ENCODE assay signal across 29 mouse cellular contexts in the genomic region with DNA sequence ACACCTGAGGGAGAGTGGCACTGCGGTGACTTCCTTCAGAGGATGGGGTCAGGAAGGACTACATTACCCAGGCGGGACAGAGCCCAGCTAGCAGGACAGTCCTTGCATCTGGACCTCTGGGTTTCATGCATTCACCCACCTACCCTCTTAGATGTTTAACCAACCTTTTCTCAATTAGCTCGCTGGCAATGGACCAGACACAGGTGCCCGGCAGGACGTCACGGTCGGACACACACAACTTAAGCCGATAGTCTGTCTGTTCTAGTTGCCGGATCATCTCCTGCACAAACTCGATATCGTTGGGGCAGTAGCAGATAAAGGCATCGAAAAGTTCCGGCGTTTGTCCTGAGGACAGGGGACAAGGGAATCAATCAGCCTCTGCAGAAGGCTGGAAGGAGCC. TPM values are rescaled to one million over a fixed set of nuclear protein-coding genes. Genes with fewer than 3 reads are reported as not detected.
DNase-seq lines count a peak whose midpoint lies in the region; ATAC-seq and TF ChIP-seq lines count a peak whose summit lies in the region.
"Had no signal": no experiment of that assay in that cellular context is flagged by ENCODE, and none has a peak within 500 bp of the region (broad histone marks: within the 10 kb centered on the region; RNA-seq: fewer than 3 reads in every experiment).

No protein-coding gene starts in this region.

- H3K9ac ChIP-seq in forebrain, embryonic 11.5 days (ENCODE audit: low read length), result no peak overlapping the region
- no peak overlapping the region for H3K9ac ChIP-seq in forebrain, embryonic 16.5 days (replicated peaks; ENCODE audit: low read depth, low read length)
- H3K9ac ChIP-seq in kidney, embryonic 16.5 days (replicated peaks; ENCODE audit: low read length), result no peak overlapping the region
- no peak overlapping the region for H3K9ac ChIP-seq in midbrain, embryonic 11.5 days (ENCODE audit: low read length)
- no peak overlapping the region for H3K9ac ChIP-seq in midbrain, embryonic 15.5 days
- H3K9ac ChIP-seq: embryonic facial prominence, embryonic 13.5 days; forebrain, postnatal 0 days; heart, embryonic 15.5 days; hindbrain, embryonic 13.5 days had no signal

- no peak for ATAC-seq in forebrain, embryonic 11.5 days (replicated peaks; ENCODE audit: low FRiP score)
- ATAC-seq in forebrain, embryonic 16.5 days, result no peak
- ATAC-seq in kidney, embryonic 16.5 days (ENCODE audit: low FRiP score, low TSS enrichment), result no peak
- no peak for ATAC-seq in midbrain, embryonic 11.5 days (ENCODE audit: low FRiP score)
- no peak for ATAC-seq in midbrain, embryonic 15.5 days (replicated peaks)
- ATAC-seq: activated CD4-positive, CD25-positive, alpha-beta regulatory T cell, adult 4 months; forebrain, embryonic 13.5 days; forebrain, postnatal 0 days; hindbrain, embryonic 16.5 days had no signal

- DNase-seq in forebrain, embryonic 11.5 days (ENCODE audit: low spot score), result peak; percentile 46
- DNase-seq in kidney, adult 2 months, result peak; percentile 52
- peak; percentile 39 to 42 for DNase-seq in kidney, postnatal 25 days
- DNase-seq in kidney, adult 8-10 months, result no peak
- DNase-seq in midbrain, embryonic 11.5 days (ENCODE audit: low spot score, missing footprints), result peak; percentile 47
- DNase-seq: adrenal gland, adult 8-10 months; adrenal gland, postnatal 25 days; cerebellum, adult 11-12 months; cerebellum, adult 8-10 months; cerebellum, postnatal 36 days; embryo, embryonic 11 days; forebrain, postnatal 0 days; gastrocnemius, postnatal 36 days; heart, postnatal 10 days; heart, postnatal 36 days had no signal

- H3K9me3 ChIP-seq in forebrain, embryonic 11.5 days (ENCODE audit: control insufficient read depth, low read length), result no peaks in the 10 kb centered on the region
- H3K9me3 ChIP-seq in forebrain, embryonic 16.5 days (ENCODE audit: control insufficient read depth, low read length), result no peaks in the 10 kb centered on the region
- H3K9me3 ChIP-seq in kidney, embryonic 16.5 days (ENCODE audit: low read length), result no peaks in the 10 kb centered on the region
- no peaks in the 10 kb centered on the region for H3K9me3 ChIP-seq in midbrain, embryonic 11.5 days (ENCODE audit: control insufficient read depth, low read length)
- H3K9me3 ChIP-seq in midbrain, embryonic 15.5 days, result no peaks in the 10 kb centered on the region
- H3K9me3 ChIP-seq: embryonic facial prominence, embryonic 10.5 days; embryonic facial prominence, embryonic 13.5 days; forebrain, embryonic 13.5 days; heart, embryonic 15.5 days; hindbrain, embryonic 10.5 days; hindbrain, embryonic 13.5 days had no signal

- no peak for TF ChIP-seq POLR2A in kidney, adult 2 months (IDR thresholded peaks at IDR 0.05; ENCODE audit: low read depth, low read length)

- TF ChIP-seq CTCF in kidney, adult 2 months (conservative IDR thresholded peaks at IDR 0.05; ENCODE audit: insufficient read depth, insufficient read length, low read depth, low read length), result no peak

- no peak overlapping the region for H3K4me2 ChIP-seq in forebrain, embryonic 11.5 days (ENCODE audit: low read depth, low read length, severe bottlenecking)
- H3K4me2 ChIP-seq in forebrain, embryonic 16.5 days (ENCODE audit: low read length), result no peak overlapping the region
- H3K4me2 ChIP-seq in kidney, embryonic 16.5 days (replicated peaks; ENCODE audit: low read depth, low read length), result no peak overlapping the region
- H3K4me2 ChIP-seq in midbrain, embryonic 11.5 days, result no peak overlapping the region
- H3K4me2 ChIP-seq in midbrain, embryonic 15.5 days, result no peak overlapping the region
- H3K4me2 ChIP-seq: embryonic facial prominence, embryonic 13.5 days; forebrain, embryonic 13.5 days; heart, embryonic 11.5 days; heart, embryonic 15.5 days; hindbrain, embryonic 13.5 days had no signal

- H3K4me3 ChIP-seq in forebrain, embryonic 11.5 days (ENCODE audit: low read depth, low read length), result no peak overlapping the region
- H3K4me3 ChIP-seq in forebrain, embryonic 16.5 days (replicated peaks; ENCODE audit: low read length), result no peak overlapping the region
- no peak overlapping the region for H3K4me3 ChIP-seq in kidney, adult 2 months (ENCODE audit: insufficient read depth, low read depth, low read length)
- no peak overlapping the region for H3K4me3 ChIP-seq in kidney, embryonic 16.5 days (ENCODE audit: low read length)
- no peak overlapping the region for H3K4me3 ChIP-seq in midbrain, embryonic 11.5 days (ENCODE audit: low read depth, low read length)
- H3K4me3 ChIP-seq in midbrain, embryonic 15.5 days, result no peak overlapping the region
- H3K4me3 ChIP-seq: embryonic facial prominence, embryonic 10.5 days; embryonic facial prominence, embryonic 13.5 days; erythroblast, embryonic 14.5 days; forebrain, embryonic 13.5 days; heart, embryonic 15.5 days; hindbrain, embryonic 10.5 days; hindbrain, embryonic 13.5 days had no signal

- H3K36me3 ChIP-seq in forebrain, embryonic 11.5 days (ENCODE audit: control insufficient read depth, insufficient read depth, low read length), result no peaks in the 10 kb centered on the region
- H3K36me3 ChIP-seq in forebrain, embryonic 16.5 days (ENCODE audit: control insufficient read depth, insufficient read depth), result no peaks in the 10 kb centered on the region
- no peaks in the 10 kb centered on the region for H3K36me3 ChIP-seq in kidney, adult 2 months (ENCODE audit: control insufficient read depth, insufficient read depth, low read length)
- H3K36me3 ChIP-seq in kidney, embryonic 16.5 days (ENCODE audit: insufficient read depth, low read length), result no peaks in the 10 kb centered on the region
- no peaks in the 10 kb centered on the region for H3K36me3 ChIP-seq in midbrain, embryonic 11.5 days (ENCODE audit: control insufficient read depth, insufficient read depth, low read length)
- no peaks in the 10 kb centered on the region for H3K36me3 ChIP-seq in midbrain, embryonic 15.5 days (replicated peaks)
- H3K36me3 ChIP-seq: hindbrain, embryonic 13.5 days had no signal

- no peak overlapping the region for H3K27ac ChIP-seq in forebrain, embryonic 11.5 days (ENCODE audit: low read depth, low read length)
- no peak overlapping the region for H3K27ac ChIP-seq in forebrain, embryonic 16.5 days (ENCODE audit: low read length)
- H3K27ac ChIP-seq in kidney, adult 2 months (ENCODE audit: insufficient read depth, low read depth, low read length), result no peak overlapping the region
- H3K27ac ChIP-seq in kidney, embryonic 16.5 days (ENCODE audit: low read length), result no peak overlapping the region
- no peak overlapping the region for H3K27ac ChIP-seq in midbrain, embryonic 11.5 days (ENCODE audit: low read depth, low read length)
- H3K27ac ChIP-seq in midbrain, embryonic 15.5 days, result no peak overlapping the region
- H3K27ac ChIP-seq: embryonic facial prominence, embryonic 10.5 days; embryonic facial prominence, embryonic 13.5 days; forebrain, embryonic 13.5 days; heart, embryonic 15.5 days; hindbrain, embryonic 10.5 days; hindbrain, embryonic 13.5 days had no signal

- peaks cover 5% of the 10 kb centered on the region; the same call in 1 of the 2 replicates for H3K4me1 ChIP-seq in forebrain, embryonic 11.5 days (replicated peaks; ENCODE audit: control insufficient read depth, insufficient read depth, low read length)
- H3K4me1 ChIP-seq in forebrain, embryonic 16.5 days (replicated peaks; ENCODE audit: control insufficient read depth, insufficient read depth, low read length), result peaks cover 24% of the 10 kb centered on the region
- H3K4me1 ChIP-seq in kidney, adult 2 months (ENCODE audit: control insufficient read depth, insufficient read depth, low read length), result peaks cover 21% of the 10 kb centered on the region
- peaks cover 32% of the 10 kb centered on the region for H3K4me1 ChIP-seq in kidney, embryonic 16.5 days (ENCODE audit: insufficient read depth, low read length)
- H3K4me1 ChIP-seq in midbrain, embryonic 11.5 days (ENCODE audit: control insufficient read depth, insufficient read depth, low read length), result peaks cover 11% of the 10 kb centered on the region
- H3K4me1 ChIP-seq in midbrain, embryonic 15.5 days, result peaks cover 28% of the 10 kb centered on the region

- peaks cover 3% of the 10 kb centered on the region; the same call in 1 of the 2 replicates for H3K27me3 ChIP-seq in forebrain, embryonic 11.5 days (ENCODE audit: control insufficient read depth, insufficient read depth, low read length)
- H3K27me3 ChIP-seq in forebrain, embryonic 16.5 days (replicated peaks; ENCODE audit: control insufficient read depth, insufficient read depth, low read length), result no peaks in the 10 kb centered on the region
- no peaks in the 10 kb centered on the region for H3K27me3 ChIP-seq in kidney, adult 2 months (replicated peaks; ENCODE audit: control insufficient read depth, insufficient read depth, low read length)
- H3K27me3 ChIP-seq in kidney, embryonic 16.5 days (ENCODE audit: insufficient read depth, low read length), result no peaks in the 10 kb centered on the region
- peaks cover 3% of the 10 kb centered on the region; the same call in 1 of the 2 replicates for H3K27me3 ChIP-seq in midbrain, embryonic 11.5 days (ENCODE audit: control insufficient read depth, insufficient read depth, low read length)
- H3K27me3 ChIP-seq in midbrain, embryonic 15.5 days (replicated peaks), result peaks cover 9% of the 10 kb centered on the region
- H3K27me3 ChIP-seq: embryonic facial prominence, embryonic 13.5 days; heart, embryonic 15.5 days had no signal

- 93% methylated on average over 14 of the region's 14 CpGs for WGBS in forebrain, embryonic 11.5 days
- 92% methylated on average over 14 of the region's 14 CpGs for WGBS in forebrain, embryonic 16.5 days
- 42% methylated on average over 14 of the region's 14 CpGs for WGBS in kidney, adult 2 months
- WGBS in kidney, embryonic 16.5 days, result 71% methylated on average over 14 of the region's 14 CpGs
- WGBS in midbrain, embryonic 11.5 days, result 89% methylated on average over 14 of the region's 14 CpGs
- 86% methylated on average over 14 of the region's 14 CpGs for WGBS in midbrain, embryonic 15.5 days

RNA-seq across cellular contexts. Expression of gene Acaa1a, which starts 1.6 kb away (rescaled TPM):
- 62.6 and 75.6 TPM in 2 replicates for polyA plus RNA-seq in forebrain, embryonic 11.5 days (2014; fragmentation: Nextera tagmentation; extraction: Ambion mirVana)
- polyA plus RNA-seq in forebrain, embryonic 16.5 days (2015; fragmentation: Nextera tagmentation; extraction: Ambion mirVana), result 107 and 119 TPM in 2 replicates
- polyA plus RNA-seq in kidney, adult 2 months (2012; rRNA removed), result 229 and 272 TPM in 2 replicates
- 142 and 152 TPM in 2 replicates for polyA plus RNA-seq in kidney, embryonic 16.5 days (2015; fragmentation: Nextera tagmentation; extraction: Ambion mirVana)
- 52.7 and 61.2 TPM in 2 replicates for polyA plus RNA-seq in midbrain, embryonic 11.5 days (2014; fragmentation: Nextera tagmentation; extraction: Ambion mirVana)
- 120 and 124 TPM in 2 replicates for polyA plus RNA-seq in midbrain, embryonic 15.5 days (2015; fragmentation: Nextera tagmentation; extraction: Ambion mirVana)

RNA-seq across cellular contexts. Expression of gene Myd88, which starts 3.4 kb away (rescaled TPM):
- polyA plus RNA-seq in forebrain, embryonic 11.5 days (2014; fragmentation: Nextera tagmentation; extraction: Ambion mirVana), result 6.8 and 7.5 TPM in 2 replicates
- 4.4 and 6.2 TPM in 2 replicates for polyA plus RNA-seq in forebrain, embryonic 16.5 days (2015; fragmentation: Nextera tagmentation; extraction: Ambion mirVana)
- 16.4 and 17.4 TPM in 2 replicates for polyA plus RNA-seq in kidney, adult 2 months (2012; rRNA removed)
- 30.0 and 30.9 TPM in 2 replicates for polyA plus RNA-seq in kidney, embryonic 16.5 days (2015; fragmentation: Nextera tagmentation; extraction: Ambion mirVana)
- 6.3 and 7.6 TPM in 2 replicates for polyA plus RNA-seq in midbrain, embryonic 11.5 days (2014; fragmentation: Nextera tagmentation; extraction: Ambion mirVana)
- polyA plus RNA-seq in midbrain, embryonic 15.5 days (2015; fragmentation: Nextera tagmentation; extraction: Ambion mirVana), result 6.5 and 7.2 TPM in 2 replicates

RNA-seq across cellular contexts. Expression of gene Oxsr1, which starts 15.6 kb away (rescaled TPM):
- 18.4 and 19.7 TPM in 2 replicates for polyA plus RNA-seq in forebrain, embryonic 11.5 days (2014; fragmentation: Nextera tagmentation; extraction: Ambion mirVana)
- polyA plus RNA-seq in forebrain, embryonic 16.5 days (2015; fragmentation: Nextera tagmentation; extraction: Ambion mirVana), result 13.4 and 14.6 TPM in 2 replicates
- 16.2 and 16.3 TPM in 2 replicates for polyA plus RNA-seq in kidney, adult 2 months (2012; rRNA removed)
- polyA plus RNA-seq in kidney, embryonic 16.5 days (2015; fragmentation: Nextera tagmentation; extraction: Ambion mirVana), result 12.2 and 13.2 TPM in 2 replicates
- 15.5 and 16.2 TPM in 2 replicates for polyA plus RNA-seq in midbrain, embryonic 11.5 days (2014; fragmentation: Nextera tagmentation; extraction: Ambion mirVana)
- 14.2 and 14.5 TPM in 2 replicates for polyA plus RNA-seq in midbrain, embryonic 15.5 days (2015; fragmentation: Nextera tagmentation; extraction: Ambion mirVana)

RNA-seq across cellular contexts. Expression of gene Xylb, which starts 19.3 kb away (rescaled TPM):
- 12.5 and 12.7 TPM in 2 replicates for polyA plus RNA-seq in forebrain, embryonic 11.5 days (2014; fragmentation: Nextera tagmentation; extraction: Ambion mirVana)
- 3.0 and 3.8 TPM in 2 replicates for polyA plus RNA-seq in forebrain, embryonic 16.5 days (2015; fragmentation: Nextera tagmentation; extraction: Ambion mirVana)
- polyA plus RNA-seq in kidney, adult 2 months (2012; rRNA removed), result 449 and 451 TPM in 2 replicates
- polyA plus RNA-seq in kidney, embryonic 16.5 days (2015; fragmentation: Nextera tagmentation; extraction: Ambion mirVana), result 34.7 and 35.8 TPM in 2 replicates
- 5.4 and 6.5 TPM in 2 replicates for polyA plus RNA-seq in midbrain, embryonic 11.5 days (2014; fragmentation: Nextera tagmentation; extraction: Ambion mirVana)
- polyA plus RNA-seq in midbrain, embryonic 15.5 days (2015; fragmentation: Nextera tagmentation; extraction: Ambion mirVana), result 2.7 TPM in 2 replicates

RNA-seq across cellular contexts. Expression of gene Slc22a14, which starts 27.5 kb away (rescaled TPM):
- not detected in 2 replicates for polyA plus RNA-seq in forebrain, embryonic 11.5 days (2014; fragmentation: Nextera tagmentation; extraction: Ambion mirVana)
- not detected in 2 replicates for polyA plus RNA-seq in forebrain, embryonic 16.5 days (2015; fragmentation: Nextera tagmentation; extraction: Ambion mirVana)
- polyA plus RNA-seq in kidney, adult 2 months (2012; rRNA removed), result 1.7 and 2.1 TPM in 2 replicates
- polyA plus RNA-seq in kidney, embryonic 16.5 days (2015; fragmentation: Nextera tagmentation; extraction: Ambion mirVana), result 0.08 and 0.12 TPM in 2 replicates
- polyA plus RNA-seq in midbrain, embryonic 11.5 days (2014; fragmentation: Nextera tagmentation; extraction: Ambion mirVana), result not detected in 2 replicates
- polyA plus RNA-seq in midbrain, embryonic 15.5 days (2015; fragmentation: Nextera tagmentation; extraction: Ambion mirVana), result not detected in 2 replicates
- polyA plus RNA-seq: activated CD4-positive, CD25-positive, alpha-beta regulatory T cell, adult 4 months; embryonic facial prominence, embryonic 10.5 days; embryonic facial prominence, embryonic 13.5 days; erythroblast, embryonic 14.5 days; forebrain, embryonic 13.5 days; forebrain, postnatal 0 days; frontal cortex, adult 2 months; heart, embryonic 11.5 days; hindbrain, embryonic 13.5 days had no signal

Comparison
In these comparisons a context has a peak if more than half of its experiments do, and no peak if none do; other contexts are left out.
1. DNase-seq: peak in forebrain, embryonic 11.5 days (single experiment), kidney, adult 2 months (single experiment), kidney, postnatal 25 days (2 of 2) and midbrain, embryonic 11.5 days (single experiment); none in kidney, adult 8-10 months (0 of 2).